Mouse (Mus musculus) embryonic facial prominence, embryonic 10.5 days (tissue): ENCODE measurements around the gene Ddx46. TPM values are rescaled to one million over a fixed set of nuclear protein-coding genes. Genes with fewer than 3 reads are reported as not detected.
"Not testable (repeated sequence)": the region's sequence is repeated elsewhere in the genome, so short reads cannot be mapped to it uniquely, and the experiment has no call there.

Experiments used
- DNase-seq: peaks from one replicate; pipeline ENCODE4 v3.0.0-alpha.2; 2017; ENCODE audit warnings: low spot score
- H3K27ac ChIP-seq: fragments of 300-500 bp; sonication (generic); replicated peaks from 2 replicates; pipeline ENCODE4 v1.5.1; 2016; ENCODE audit warnings: mild to moderate bottlenecking
- H3K27me3 ChIP-seq: fragments of 300-500 bp; sonication (generic); replicated peaks from 2 replicates; pipeline ENCODE4 v1.6.1; 2016; ENCODE audit warnings: low read depth, mild to moderate bottlenecking; ENCODE audit not compliant: poor library complexity, severe bottlenecking
- H3K36me3 ChIP-seq: fragments of 300-500 bp; sonication (generic); replicated peaks from 2 replicates; pipeline ENCODE4 v1.6.1; 2016; ENCODE audit warnings: mild to moderate bottlenecking, moderate library complexity
- H3K4me1 ChIP-seq: fragments of 300-500 bp; sonication (generic); 2 replicates; pipeline ENCODE4 v1.6.1; 2016
- H3K4me3 ChIP-seq: fragments of 300-500 bp; sonication (generic); 2 replicates; pipeline ENCODE4 v1.5.1; 2016; ENCODE audit warnings: mild to moderate bottlenecking, moderate library complexity
- H3K9me3 ChIP-seq: fragments of 300-500 bp; sonication (generic); 2 replicates; pipeline ENCODE4 v1.6.1; 2016; ENCODE audit warnings: mild to moderate bottlenecking
- whole genome bisulfite sequencing: fragments of 180-500 bp; shearing (Covaris S2); methylation state at CpG from one replicate; pipeline ENCODE4 v1.1.7; 2016; 5-methylcytosine and 5-hydroxymethylcytosine counted together
- polyA plus RNA-seq: library from polyadenylated mRNA; unstranded; fragments of >200 nt; fragmentation: Nextera tagmentation; extraction: Ambion mirVana; gene quantifications from 2 replicates; pipeline ENCODE4 v1.2.1, GENCODE M21; 2016

Gene Ddx46
- polyA plus RNA-seq, 1 experiment from 2014 or later = 47.4 TPM

- Histone ChIP-seq H3K4me3 (no peak overlapping the region), H3K4me1 (no peaks in the 10 kb centered on the region), H3K27ac (no peak overlapping the region), H3K9me3 (no peaks in the 10 kb centered on the region), H3K36me3 (peaks cover 100% of the 10 kb centered on the region), H3K27me3 (no peaks in the 10 kb centered on the region)
- 91% methylated on average over 6 of the region's 6 CpGs for WGBS
- DNase-seq = no peak
These were observed 16.2 kb downstream of the Ddx46 start for GRCm38 (mm10) chr13:55650980-55651379.

- peak; percentile 64 for DNase-seq
- no peaks in the 10 kb centered on the region for H3K27me3 ChIP-seq
- H3K4me3 ChIP-seq = no peak overlapping the region
- WGBS = 83% methylated on average over 6 of the region's 6 CpGs
- no peaks in the 10 kb centered on the region for H3K4me1 ChIP-seq
- H3K9me3 ChIP-seq = peaks cover 6% of the 10 kb centered on the region; the same call in 1 of the 2 replicates
- H3K36me3 ChIP-seq = peaks cover 97% of the 10 kb centered on the region
- H3K27ac ChIP-seq = no peak overlapping the region
These were observed 33.7 kb downstream of the Ddx46 start for GRCm38 (mm10) chr13:55668550-55668949.

- Histone ChIP-seq H3K27ac (no peak overlapping the region), H3K4me1 (no peaks in the 10 kb centered on the region), H3K27me3 (no peaks in the 10 kb centered on the region), H3K9me3 (peaks cover 6% of the 10 kb centered on the region; the same call in 1 of the 2 replicates), H3K4me3 (no peak overlapping the region), H3K36me3 (peaks cover 98% of the 10 kb centered on the region)
- DNase-seq = no peak
- WGBS = 93% methylated on average over 6 of the region's 6 CpGs
These were observed 37.9 kb downstream of the Ddx46 start for GRCm38 (mm10) chr13:55672711-55673110.

GRCm38 (mm10) chr13:55677364-55677763 is 42.5 kb downstream of the Ddx46 start:
- Histone ChIP-seq H3K4me3 (no peak overlapping the region), H3K27me3 (no peaks in the 10 kb centered on the region), H3K27ac (no peak overlapping the region), H3K4me1 (no peaks in the 10 kb centered on the region), H3K36me3 (peaks cover 98% of the 10 kb centered on the region), H3K9me3 (no peaks in the 10 kb centered on the region)
- DNase-seq = no peak
- 91% methylated on average over 8 of the region's 8 CpGs for WGBS

DNA sequence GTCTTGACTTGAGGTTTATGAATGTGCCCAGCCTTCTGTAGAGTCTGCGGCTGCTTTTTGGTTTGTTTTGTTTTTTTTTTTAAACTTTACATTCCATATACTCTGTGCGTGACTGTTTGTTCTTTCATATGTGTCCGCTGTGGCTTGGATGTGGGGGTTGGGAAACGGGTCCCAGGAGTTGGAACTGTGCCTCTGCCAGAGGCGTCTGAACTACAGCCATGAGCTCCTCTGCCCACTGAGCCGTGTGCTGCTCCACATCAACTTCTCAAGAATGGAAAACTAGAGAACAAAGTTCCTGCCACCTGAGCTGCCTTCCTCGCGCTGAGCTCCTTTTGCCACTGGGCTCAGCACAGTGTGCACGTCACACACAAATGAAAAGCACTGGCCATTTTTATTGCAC is 47.4 kb downstream of the Ddx46 start:
- Histone ChIP-seq H3K27me3 (no peaks in the 10 kb centered on the region), H3K4me1 (peaks cover 8% of the 10 kb centered on the region), H3K4me3 (no peak overlapping the region), H3K36me3 (peaks cover 63% of the 10 kb centered on the region), H3K27ac (no peak overlapping the region), H3K9me3 (no peaks in the 10 kb centered on the region)
- 92% methylated on average over 9 of the region's 9 CpGs for WGBS
- DNase-seq = no peak

- Histone ChIP-seq H3K4me1 (peaks cover 22% of the 10 kb centered on the region), H3K27ac (no peak overlapping the region; the same call in 1 of the 2 replicates), H3K4me3 (no peak overlapping the region), H3K36me3 (peaks cover 49% of the 10 kb centered on the region), H3K27me3 (no peaks in the 10 kb centered on the region), H3K9me3 (no peaks in the 10 kb centered on the region)
- 90% methylated on average over 3 of the region's 3 CpGs for WGBS
- no peak for DNase-seq
These were observed 48.8 kb downstream of the Ddx46 start for GRCm38 (mm10) chr13:55683581-55683980.

DNA sequence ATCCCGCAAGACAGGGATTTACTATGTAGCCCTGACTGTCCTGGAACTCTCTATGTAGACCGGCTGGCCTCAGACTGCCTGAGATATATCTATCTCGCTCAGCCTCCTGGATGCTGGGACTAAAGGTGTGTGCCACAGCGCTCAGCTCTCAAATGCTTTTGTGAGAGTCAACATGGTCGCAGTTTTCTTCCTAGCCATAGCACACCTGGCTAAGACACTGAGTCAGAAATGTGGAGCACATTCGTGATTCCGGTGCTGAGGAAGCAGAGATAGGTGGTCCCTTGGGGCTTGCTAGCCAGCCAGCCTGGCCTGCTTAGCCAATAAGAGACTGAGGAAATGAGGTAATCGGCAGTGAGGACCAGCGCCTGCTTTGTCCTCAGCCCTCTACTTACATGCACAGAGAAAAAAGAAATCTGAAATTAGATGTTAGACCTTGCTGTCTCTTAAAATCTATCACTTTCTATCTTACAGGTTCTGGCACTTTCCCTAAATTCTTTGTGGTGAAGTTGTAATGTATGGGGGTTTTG is 51.3 kb downstream of the Ddx46 start:
- WGBS = 64% methylated on average over 9 of the region's 9 CpGs
- no peak overlapping the region for H3K4me3 ChIP-seq
- peaks cover 23% of the 10 kb centered on the region for H3K36me3 ChIP-seq
- DNase-seq = peak; percentile 46
- peak overlapping the region; percentile 72 for H3K27ac ChIP-seq
- no peaks in the 10 kb centered on the region for H3K9me3 ChIP-seq
- H3K4me1 ChIP-seq = peaks cover 23% of the 10 kb centered on the region
- H3K27me3 ChIP-seq = no peaks in the 10 kb centered on the region

- H3K27ac ChIP-seq = peak overlapping the region; percentile 78
- peak; percentile 68 for DNase-seq
- H3K4me1 ChIP-seq = peaks cover 29% of the 10 kb centered on the region
- WGBS = 21% methylated on average over 4 of the region's 4 CpGs
- no peaks in the 10 kb centered on the region for H3K27me3 ChIP-seq
- 0 out of 2 replicates have a peak overlapping the region, but pooled peaks have one; percentile 18 for H3K4me3 ChIP-seq
- H3K9me3 ChIP-seq = no peaks in the 10 kb centered on the region
- 0 out of 2 replicates have a peak, but pooled peaks cover 11% of the 10 kb centered on the region for H3K36me3 ChIP-seq
These were observed 53.2 kb downstream of the Ddx46 start for GRCm38 (mm10) chr13:55687927-55688602.

DNA sequence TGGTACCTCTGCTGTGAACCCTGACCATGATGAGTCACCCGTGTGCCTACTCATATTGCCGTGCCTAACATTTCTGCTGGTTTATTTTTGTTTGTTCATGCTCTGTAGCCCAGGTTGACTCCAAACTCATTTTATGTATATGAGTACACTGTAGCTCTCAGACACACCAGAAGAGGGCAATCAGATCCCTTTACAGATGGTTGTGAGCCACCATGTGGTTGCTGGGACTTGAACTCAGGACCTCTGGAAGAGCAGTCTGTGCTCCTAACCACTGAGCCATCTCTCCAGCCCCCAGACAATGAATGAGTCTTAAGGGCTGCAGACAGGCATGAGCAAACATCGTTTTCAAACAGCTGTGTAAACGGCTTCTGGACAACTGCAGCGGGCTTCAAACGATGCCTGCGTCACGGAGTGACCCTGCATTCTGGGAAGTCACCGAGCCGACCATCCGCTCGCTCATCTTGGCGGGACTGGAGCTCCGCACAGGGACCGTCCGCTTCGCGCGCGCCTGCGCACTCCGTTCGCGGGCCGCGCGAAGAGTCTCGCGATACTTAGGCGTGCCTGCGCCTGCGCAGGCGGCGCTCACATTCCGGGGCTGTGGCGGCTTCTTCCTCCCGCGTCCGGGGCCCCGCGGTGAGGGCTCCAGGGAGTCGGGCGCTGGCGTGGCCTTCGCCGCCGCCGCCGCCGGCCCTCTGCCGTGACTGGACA is 57.9 kb downstream of the Ddx46 start, which contains the start of gene B230219D22Rik:
TSS of gene B230219D22Rik (plus strand) at position 590 of the 708 bp plus-strand sequence.
- Histone ChIP-seq H3K4me1 (peaks cover 31% of the 10 kb centered on the region), H3K27ac (peak within 1 kb of the TSS; percentile 100), H3K27me3 (no peaks in the 10 kb centered on the region), H3K9me3 (no peaks in the 10 kb centered on the region), H3K36me3 (peaks cover 17% of the 10 kb centered on the region), H3K4me3 (peak within 1 kb of the TSS; percentile 85)
- DNase-seq = peak; percentile 94
- 2% methylated on average over 51 of the region's 51 CpGs for WGBS

GRCm38 (mm10) chr13:55693243-55693721 is 58.5 kb downstream of the Ddx46 start:
- under 1% methylated on average over 70 of the region's 70 CpGs for WGBS
- DNase-seq = peak; percentile 68

DNA sequence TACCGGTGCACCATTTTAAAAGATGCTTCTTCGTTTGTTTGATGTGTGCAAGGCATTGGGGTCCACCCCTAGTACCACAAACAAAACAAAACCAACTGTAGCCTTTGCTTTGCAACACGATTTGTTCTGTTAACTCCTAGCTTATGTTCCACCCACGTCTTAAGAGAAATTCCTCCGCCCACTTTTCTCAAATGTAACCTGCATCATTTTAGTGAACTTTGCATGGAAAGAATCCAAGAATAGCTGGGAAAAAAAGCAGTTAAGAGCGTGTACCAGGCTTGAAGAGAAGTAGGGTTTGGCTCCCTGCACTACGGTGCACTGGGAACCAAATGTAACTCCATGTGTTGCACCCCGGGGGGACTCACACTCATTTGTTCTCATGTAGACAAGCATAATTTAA is 59.3 kb downstream of the Ddx46 start:
- 28% methylated on average over 8 of the region's 8 CpGs for WGBS
- Histone ChIP-seq H3K27me3 (no peaks in the 10 kb centered on the region), H3K4me3 (peak overlapping the region; percentile 85), H3K4me1 (peaks cover 21% of the 10 kb centered on the region), H3K9me3 (no peaks in the 10 kb centered on the region), H3K27ac (peak overlapping the region; percentile 100), H3K36me3 (peaks cover 32% of the 10 kb centered on the region)
- DNase-seq = no peak

More at GRCm38 (mm10) chr13:55693243-55693721, 58.5 kb downstream of the Ddx46 start:
- no peaks in the 10 kb centered on the region for H3K27me3 ChIP-seq
- peak overlapping the region; percentile 85 for H3K4me3 ChIP-seq
- H3K4me1 ChIP-seq = peaks cover 25% of the 10 kb centered on the region
- peaks cover 23% of the 10 kb centered on the region for H3K36me3 ChIP-seq
- H3K9me3 ChIP-seq = no peaks in the 10 kb centered on the region
- H3K27ac ChIP-seq = peak overlapping the region; percentile 100

DNA sequence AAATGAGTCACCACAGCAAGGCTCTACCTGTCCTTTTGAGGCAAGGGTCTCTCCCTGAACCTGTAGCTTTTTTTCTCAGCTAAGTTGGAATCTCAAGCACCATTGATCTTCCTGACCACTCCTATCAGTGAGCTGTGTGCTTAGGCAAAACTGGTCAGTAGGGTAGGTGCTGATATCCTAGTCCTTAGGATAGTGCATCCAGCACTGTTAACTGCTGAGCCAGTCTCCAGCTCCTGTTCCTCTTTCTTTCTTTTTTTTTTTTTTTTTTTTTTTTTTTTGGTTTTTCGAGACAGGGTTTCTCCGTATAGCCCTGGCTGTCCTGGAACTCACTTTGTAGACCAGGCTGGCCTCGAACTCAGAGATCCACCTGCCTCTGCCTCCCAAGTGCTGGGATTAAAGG is 61.2 kb downstream of the Ddx46 start:
- not testable (repeated sequence) for H3K9me3 ChIP-seq, H3K4me3 ChIP-seq, DNase-seq, H3K27me3 ChIP-seq, H3K27ac ChIP-seq
- peaks cover 21% of the 10 kb centered on the region for H3K4me1 ChIP-seq
- 94% methylated on average over 1 of the region's 3 CpGs for WGBS
- H3K36me3 ChIP-seq = peaks cover 50% of the 10 kb centered on the region
